Mouse (Mus musculus): ENCODE measurements around the gene Retreg1. TPM values are rescaled to one million over a fixed set of nuclear protein-coding genes. Genes with fewer than 3 reads are reported as not detected.

The Retreg1 gene
- 24.3 TPM in 2 replicates for polyA plus RNA-seq (2012; rRNA removed)

DNA sequence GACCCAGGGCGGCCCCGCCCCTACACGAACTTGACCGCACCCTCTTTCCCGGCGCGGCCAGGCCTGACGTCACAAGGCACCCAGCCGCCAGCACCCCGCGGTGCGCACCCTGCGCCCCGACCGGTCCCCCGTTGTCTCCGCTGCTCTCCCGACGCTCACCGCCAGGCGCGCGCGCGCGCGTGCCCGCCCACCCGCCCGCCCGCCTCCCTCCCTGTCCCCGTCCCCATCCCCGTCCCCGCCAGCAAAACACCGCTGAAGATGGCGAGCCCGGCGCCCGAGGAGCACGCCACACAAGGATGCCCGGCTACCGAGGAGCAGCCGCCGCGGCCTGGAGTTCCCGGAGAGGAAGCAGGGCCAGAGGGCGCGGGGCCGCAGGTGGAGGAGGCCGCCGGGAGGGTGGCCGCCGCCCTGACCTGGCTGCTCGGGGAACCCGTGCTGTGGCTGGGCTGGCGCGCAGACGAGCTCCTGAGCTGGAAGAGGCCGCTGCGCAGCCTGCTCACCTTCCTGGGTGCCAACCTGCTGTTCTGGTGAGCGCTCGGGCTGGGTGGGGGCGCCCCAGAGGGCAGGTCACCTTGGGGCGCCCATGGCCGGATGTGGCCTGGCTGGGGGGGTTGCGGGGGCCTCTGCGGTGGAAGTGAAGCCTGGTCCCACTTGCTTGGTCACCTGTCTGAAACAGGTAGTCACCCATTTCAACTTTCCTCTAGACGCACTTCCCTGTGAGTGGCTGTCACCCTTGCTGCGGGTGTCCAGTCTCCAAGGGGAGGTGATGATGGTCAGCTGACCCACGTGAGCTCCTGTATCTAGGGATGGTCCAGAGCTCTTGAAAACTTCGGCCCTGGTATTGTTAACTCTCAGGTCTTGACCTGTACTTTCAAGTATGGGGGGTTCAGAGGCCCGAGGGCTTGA is at the start of gene Retreg1:
Gene Retreg1, plus strand, starts transcription at position 95 of the 906 bp plus-strand sequence.
- Histone ChIP-seq H3K4me1 (ENCODE audit: control insufficient read depth, insufficient read depth, low read length) (0 out of 2 replicates have a peak, but pooled peaks cover 1% of the 10 kb centered on the region), H3K27ac (ENCODE audit: insufficient read depth, low read length) (peak within 1 kb of the TSS; percentile 76), H3K4me3 (ENCODE audit: insufficient read depth, low read length) (peak within 1 kb of the TSS; percentile 95)
- TF ChIP-seq POLR2A (IDR thresholded peaks at IDR 0.05; ENCODE audit: extremely low read depth, insufficient read depth, low read length) (peak; percentile 35; the same call in 1 of the 2 replicates), CTCF (IDR thresholded peaks at IDR 0.05; ENCODE audit: extremely low read depth, insufficient read depth, low read length) (no peak)

DNA sequence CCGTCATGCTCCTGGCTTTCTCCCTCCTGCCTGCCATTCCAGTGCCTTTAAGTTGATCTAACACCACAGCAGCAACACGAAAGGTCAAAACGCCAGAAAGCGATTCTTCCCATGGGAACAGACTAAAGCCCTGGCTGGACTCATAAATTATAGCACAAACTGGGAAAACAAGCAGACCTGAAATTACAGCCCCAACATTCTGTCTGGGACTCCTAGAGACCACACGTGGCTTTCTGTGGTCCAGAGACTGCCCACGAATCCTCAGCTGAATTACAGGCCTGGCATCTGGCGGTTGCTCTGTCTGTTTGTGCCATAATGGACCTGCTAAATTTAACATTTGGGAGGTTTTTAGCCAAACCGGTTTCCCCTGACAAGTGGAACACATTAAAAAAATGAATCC is 48.9 kb upstream of the Retreg1 start:
- H3K4me1 ChIP-seq (ENCODE audit: control insufficient read depth, insufficient read depth, low read length) = no peaks in the 10 kb centered on the region
- H3K27ac ChIP-seq (ENCODE audit: insufficient read depth, low read length) = no peak overlapping the region
- no peak overlapping the region for H3K4me3 ChIP-seq (ENCODE audit: insufficient read depth, low read length)
- TF ChIP-seq CTCF (IDR thresholded peaks at IDR 0.05; ENCODE audit: extremely low read depth, insufficient read depth, low read length) (no peak), POLR2A (IDR thresholded peaks at IDR 0.05; ENCODE audit: extremely low read depth, insufficient read depth, low read length) (no peak)

DNA sequence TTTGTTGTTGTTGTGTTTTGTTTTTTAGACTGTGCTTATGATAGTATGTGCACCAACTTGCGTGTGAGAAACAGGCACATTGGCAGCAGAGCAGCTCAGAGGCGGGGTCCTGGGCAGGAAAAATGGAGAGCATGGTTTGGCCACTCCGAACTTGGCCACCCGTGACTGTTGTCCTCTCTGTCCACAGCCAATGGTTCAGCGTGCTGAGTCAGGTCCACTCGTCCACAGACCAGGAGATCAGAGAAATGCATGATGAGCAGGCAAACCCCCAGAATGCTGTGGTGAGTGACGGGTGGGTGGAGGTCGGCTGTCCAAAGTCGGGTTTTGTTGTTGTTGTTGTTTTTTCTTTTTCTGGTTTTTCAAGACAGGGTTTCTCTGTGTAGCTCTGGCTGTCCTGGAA is 47.5 kb upstream of the Retreg1 start:
- Histone ChIP-seq H3K27ac (ENCODE audit: insufficient read depth, low read length) (no peak overlapping the region), H3K4me1 (ENCODE audit: control insufficient read depth, insufficient read depth, low read length) (no peaks in the 10 kb centered on the region), H3K4me3 (ENCODE audit: insufficient read depth, low read length) (no peak overlapping the region)
- TF ChIP-seq POLR2A (IDR thresholded peaks at IDR 0.05; ENCODE audit: extremely low read depth, insufficient read depth, low read length) (no peak), CTCF (IDR thresholded peaks at IDR 0.05; ENCODE audit: extremely low read depth, insufficient read depth, low read length) (no peak)

DNA sequence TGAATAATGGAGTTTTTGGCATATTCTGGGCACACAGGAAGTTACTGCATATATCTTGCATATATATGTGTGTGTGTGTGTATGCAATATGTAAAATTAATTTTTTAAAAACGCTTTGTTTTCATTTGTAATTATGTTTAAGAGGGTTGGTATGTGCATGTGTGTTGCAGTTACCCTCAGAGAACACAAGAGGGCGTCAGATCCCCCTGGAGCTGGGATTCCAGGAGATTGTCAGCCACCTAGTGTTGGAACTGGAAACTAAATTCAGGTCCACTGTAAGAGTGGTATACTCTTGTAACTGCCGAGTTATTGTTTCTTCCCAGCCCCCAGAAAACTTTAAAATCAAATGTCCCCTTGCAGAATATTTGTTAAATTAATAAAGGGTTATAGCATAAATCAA is 46.6 kb upstream of the Retreg1 start:
- TF ChIP-seq CTCF (IDR thresholded peaks at IDR 0.05; ENCODE audit: extremely low read depth, insufficient read depth, low read length) = peak; percentile 64
- no peak for TF ChIP-seq POLR2A (IDR thresholded peaks at IDR 0.05; ENCODE audit: extremely low read depth, insufficient read depth, low read length)
- no peak overlapping the region for H3K4me3 ChIP-seq (ENCODE audit: insufficient read depth, low read length)
- no peaks in the 10 kb centered on the region for H3K4me1 ChIP-seq (ENCODE audit: control insufficient read depth, insufficient read depth, low read length)
- H3K27ac ChIP-seq (ENCODE audit: insufficient read depth, low read length) = no peak overlapping the region

DNA sequence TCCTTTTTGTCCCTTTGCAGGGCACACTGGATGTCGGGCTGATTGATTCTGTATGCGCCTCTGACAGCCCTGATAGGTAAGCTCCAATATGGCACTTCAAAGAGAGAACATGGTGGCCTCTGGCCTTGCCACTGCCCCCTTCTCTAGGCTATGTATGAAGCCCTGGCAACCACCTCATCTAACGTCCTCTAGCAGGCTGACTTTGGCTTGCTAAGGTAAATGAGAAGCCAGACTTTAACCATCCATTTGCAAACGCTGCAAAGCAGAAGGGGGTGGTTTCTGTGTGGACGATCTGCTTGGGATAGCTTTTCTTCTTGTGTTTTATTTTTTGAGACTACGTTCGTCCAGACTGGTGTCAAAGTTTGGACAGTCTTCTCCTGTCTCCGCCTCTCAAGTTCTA is 45.8 kb upstream of the Retreg1 start:
- H3K4me3 ChIP-seq (ENCODE audit: insufficient read depth, low read length) = no peak overlapping the region

DNA sequence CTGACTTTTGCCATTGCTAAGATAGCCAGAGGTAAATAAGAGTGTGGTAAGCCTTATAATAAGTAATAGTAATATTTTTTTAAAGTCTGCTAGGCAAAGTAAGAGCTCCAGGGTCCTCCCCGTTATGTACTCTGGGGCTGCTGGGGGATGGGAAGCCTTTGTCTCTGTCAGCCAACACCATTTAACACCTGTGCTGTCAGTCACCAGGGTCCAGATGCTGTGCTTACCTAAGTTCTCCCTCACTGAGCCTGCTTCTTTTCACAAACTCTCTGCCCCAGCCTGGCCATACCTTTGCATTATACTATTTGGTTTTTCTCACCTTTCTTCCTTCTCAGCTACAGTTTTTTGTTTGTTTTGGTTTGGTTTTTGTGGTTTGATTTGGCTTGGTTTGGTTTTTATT is 45.1 kb upstream of the Retreg1 start:
- H3K4me1 ChIP-seq (ENCODE audit: control insufficient read depth, insufficient read depth, low read length) = 0 out of 2 replicates have a peak, but pooled peaks cover 2% of the 10 kb centered on the region
- no peak for TF ChIP-seq POLR2A (IDR thresholded peaks at IDR 0.05; ENCODE audit: extremely low read depth, insufficient read depth, low read length)
- TF ChIP-seq CTCF (IDR thresholded peaks at IDR 0.05; ENCODE audit: extremely low read depth, insufficient read depth, low read length) = no peak
- no peak overlapping the region for H3K4me3 ChIP-seq (ENCODE audit: insufficient read depth, low read length)
- H3K27ac ChIP-seq (ENCODE audit: insufficient read depth, low read length) = no peak overlapping the region

More for the DNA sequence above, 45.8 kb upstream of the Retreg1 start:
- no peak for TF ChIP-seq CTCF (IDR thresholded peaks at IDR 0.05; ENCODE audit: extremely low read depth, insufficient read depth, low read length)
- no peak for TF ChIP-seq POLR2A (IDR thresholded peaks at IDR 0.05; ENCODE audit: extremely low read depth, insufficient read depth, low read length)
- no peaks in the 10 kb centered on the region for H3K4me1 ChIP-seq (ENCODE audit: control insufficient read depth, insufficient read depth, low read length)
- H3K27ac ChIP-seq (ENCODE audit: insufficient read depth, low read length) = no peak overlapping the region

DNA sequence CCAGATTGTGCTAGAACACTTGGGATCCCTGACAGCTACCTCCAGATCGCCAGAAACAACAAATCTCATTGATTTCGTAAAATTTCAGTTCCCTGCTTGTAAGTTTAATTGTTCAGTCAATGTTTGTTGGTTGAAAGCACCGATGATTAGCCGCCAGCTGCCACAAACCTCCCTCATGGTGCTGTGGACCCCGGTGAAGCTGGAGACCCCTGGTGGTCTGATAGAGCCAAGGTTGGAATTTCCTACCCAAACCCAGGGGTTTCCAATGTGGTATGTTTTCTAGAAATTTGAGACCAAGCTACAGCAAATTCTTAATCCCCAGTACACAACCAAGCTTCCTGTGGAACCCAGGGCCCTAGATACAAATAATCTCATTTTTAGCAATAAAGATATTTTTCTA is 41.3 kb upstream of the Retreg1 start:
- no peak for TF ChIP-seq CTCF (IDR thresholded peaks at IDR 0.05; ENCODE audit: extremely low read depth, insufficient read depth, low read length)
- TF ChIP-seq POLR2A (IDR thresholded peaks at IDR 0.05; ENCODE audit: extremely low read depth, insufficient read depth, low read length) = no peak
- Histone ChIP-seq H3K4me3 (ENCODE audit: insufficient read depth, low read length) (no peak overlapping the region), H3K4me1 (ENCODE audit: control insufficient read depth, insufficient read depth, low read length) (0 out of 2 replicates have a peak, but pooled peaks cover 2% of the 10 kb centered on the region), H3K27ac (ENCODE audit: insufficient read depth, low read length) (no peak overlapping the region)

DNA sequence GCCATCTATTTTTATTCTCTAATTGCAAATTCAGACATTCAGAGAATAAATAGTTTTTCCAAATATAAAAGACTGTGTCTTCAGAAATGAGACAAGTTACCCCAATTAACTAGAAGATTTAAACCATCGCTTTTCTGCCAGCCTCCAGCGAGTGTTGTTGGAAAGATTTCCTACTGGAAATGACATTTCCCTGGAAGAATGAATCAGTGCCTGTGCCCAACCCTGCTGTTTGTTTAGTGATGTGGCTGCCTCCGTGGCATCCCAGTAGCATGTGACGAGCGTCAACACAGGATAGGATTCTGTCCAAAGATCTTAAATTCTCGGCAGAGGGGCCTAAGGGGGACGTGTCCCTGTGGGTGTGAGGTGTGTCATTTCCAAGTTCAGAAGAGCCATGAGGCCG is 40.8 kb upstream of the Retreg1 start:
- 0 out of 2 replicates have a peak, but pooled peaks cover 2% of the 10 kb centered on the region for H3K4me1 ChIP-seq (ENCODE audit: control insufficient read depth, insufficient read depth, low read length)
- TF ChIP-seq CTCF (IDR thresholded peaks at IDR 0.05; ENCODE audit: extremely low read depth, insufficient read depth, low read length) (no peak), POLR2A (IDR thresholded peaks at IDR 0.05; ENCODE audit: extremely low read depth, insufficient read depth, low read length) (no peak)
- no peak overlapping the region for H3K27ac ChIP-seq (ENCODE audit: insufficient read depth, low read length)
- H3K4me3 ChIP-seq (ENCODE audit: insufficient read depth, low read length) = no peak overlapping the region

DNA sequence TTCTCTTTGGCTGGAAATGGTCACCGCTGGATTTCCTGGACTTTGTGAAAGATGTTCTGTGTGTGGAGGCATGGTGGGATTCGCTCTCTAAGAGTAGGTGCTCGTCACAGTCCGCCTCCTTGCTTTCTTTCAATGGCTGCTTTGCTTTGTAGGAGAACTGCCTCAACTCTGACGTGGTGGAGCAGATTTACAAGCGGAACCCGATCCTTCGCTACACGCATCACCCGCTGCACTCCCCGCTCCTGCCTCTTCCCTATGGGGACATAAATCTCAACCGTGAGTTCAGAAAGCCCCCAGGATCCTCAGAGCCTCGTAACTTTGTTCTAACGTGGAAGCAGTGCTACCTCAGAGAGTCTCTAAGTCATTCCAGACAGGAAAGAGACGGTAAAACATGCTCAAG is 39.9 kb upstream of the Retreg1 start:
- no peak overlapping the region for H3K27ac ChIP-seq (ENCODE audit: insufficient read depth, low read length)

More for the DNA sequence above, 39.9 kb upstream of the Retreg1 start:
- H3K4me3 ChIP-seq (ENCODE audit: insufficient read depth, low read length) = no peak overlapping the region
- H3K4me1 ChIP-seq (ENCODE audit: control insufficient read depth, insufficient read depth, low read length) = 0 out of 2 replicates have a peak, but pooled peaks cover 2% of the 10 kb centered on the region
- TF ChIP-seq CTCF (IDR thresholded peaks at IDR 0.05; ENCODE audit: extremely low read depth, insufficient read depth, low read length) = no peak
- no peak for TF ChIP-seq POLR2A (IDR thresholded peaks at IDR 0.05; ENCODE audit: extremely low read depth, insufficient read depth, low read length)

Measured in cortical plate, adult 2 months (tissue).